Mouse (Mus musculus) C2C12 (cell line): Measurements from ENCODE around the gene Sobp. TPM values are rescaled to one million over a fixed set of nuclear protein-coding genes. Genes with fewer than 3 reads are reported as not detected.

Experiments used
- H3K27me3 ChIP-seq: one replicate; pipeline ENCODE4 v1.6.1; 2011; ENCODE audit not compliant: control insufficient read depth, insufficient read depth, insufficient read length
- H3K36me3 ChIP-seq: one replicate; pipeline ENCODE4 v1.6.1; 2011; ENCODE audit not compliant: control insufficient read depth, insufficient read depth
- H3K4me3 ChIP-seq: one replicate; pipeline ENCODE4 v1.5.1; 2011; ENCODE audit warnings: mild to moderate bottlenecking, control low read depth; ENCODE audit not compliant: poor library complexity, insufficient read depth, severe bottlenecking
- H3K79me2 ChIP-seq: one replicate; pipeline ENCODE4 v1.6.1; 2011; ENCODE audit not compliant: control insufficient read depth, insufficient read depth
- H3K79me3 ChIP-seq: one replicate; pipeline ENCODE4 v1.6.1; 2011; ENCODE audit warnings: low read depth, control low read depth
- H3ac ChIP-seq: one replicate; pipeline ENCODE3; 2011; ENCODE audit warnings: low read depth; ENCODE audit not compliant: control insufficient read depth, insufficient read length
- CEBPB ChIP-seq: IDR thresholded peaks from one replicate; pipeline ENCODE4 v1.6.1; 2011; ENCODE audit warnings: low read depth, mild to moderate bottlenecking, control low read depth, moderate library complexity
- CTCF ChIP-seq: IDR thresholded peaks from one replicate; pipeline ENCODE4 v1.5.1; 2011; ENCODE audit not compliant: control insufficient read depth, insufficient read depth, insufficient read length
- FOSL1 ChIP-seq: IDR thresholded peaks from one replicate; pipeline ENCODE4 v1.8.0; 2011; ENCODE audit warnings: mild to moderate bottlenecking, low read length; ENCODE audit not compliant: poor library complexity, insufficient read depth, severe bottlenecking
- MAX ChIP-seq: IDR thresholded peaks from one replicate; pipeline ENCODE4 v1.6.1; 2011; ENCODE audit warnings: mild to moderate bottlenecking, control low read depth
- MYOD1 ChIP-seq: IDR thresholded peaks from one replicate; pipeline ENCODE4 v1.6.1; 2011; ENCODE audit warnings: low read depth; ENCODE audit not compliant: control insufficient read depth, insufficient read length
- MYOG ChIP-seq: IDR thresholded peaks from one replicate; pipeline ENCODE4 v1.6.1; 2011; ENCODE audit not compliant: control insufficient read depth, insufficient read length; ENCODE audit errors: extremely low read depth
- USF1 ChIP-seq: IDR thresholded peaks from one replicate; pipeline ENCODE4 v1.6.1; 2011; ENCODE audit warnings: low read depth, mild to moderate bottlenecking, control low read depth, moderate library complexity
- long read RNA-seq, 2 experiments: library from polyadenylated mRNA; unstranded; transcript quantifications; one replicate each; pipeline ENCODE4 v2.0.0; 2019 to 2020
- polyA plus RNA-seq: library from polyadenylated mRNA; unstranded; fragments of >200 nt; fragmentation: generic; extraction: Trizol; gene quantifications from one replicate; pipeline ENCODE4 v1.2.1, GENCODE M21; 2012; ENCODE audit warnings: missing spikeins

Sobp gene
- polyA plus RNA-seq, result 1.2 TPM
- long read RNA-seq, experiment 1, partial matches to known transcripts, result 0 of 1 reads
- long read RNA-seq, experiment 1, other reads (novel, unspliced or antisense), result 1 of 1 reads
- long read RNA-seq, experiment 2, result 0 reads

- H3K79me2 ChIP-seq, result no peaks in the 10 kb centered on the region
Measured at GRCm38 (mm10) chr10:43174326-43175155, at the start of gene Sobp, which contains the start of gene 9030612E09Rik. TSS of gene Sobp (minus strand) at chr10:43174530. TSS of gene 9030612E09Rik (plus strand) at chr10:43174704.

GRCm38 (mm10) chr10:43223391-43223790 is 49.1 kb upstream of the Sobp start:
- Histone ChIP-seq H3K27me3 (no peaks in the 10 kb centered on the region), H3ac (no peak overlapping the region), H3K79me2 (peaks cover 57% of the 10 kb centered on the region), H3K4me3 (no peak overlapping the region), H3K79me3 (peaks cover 19% of the 10 kb centered on the region), H3K36me3 (no peaks in the 10 kb centered on the region)
- TF ChIP-seq MAX, result no peak
- TF ChIP-seq MYOG, result no peak
- TF ChIP-seq FOSL1, result no peak
- no peak for TF ChIP-seq MYOD1
- no peak for TF ChIP-seq USF1
- TF ChIP-seq CEBPB, result no peak
- no peak for TF ChIP-seq CTCF

More at GRCm38 (mm10) chr10:43174326-43175155, at the start of gene Sobp, which contains the start of gene 9030612E09Rik:
- Histone ChIP-seq H3K79me3 (no peaks in the 10 kb centered on the region), H3ac (peak within 1 kb of the TSS; percentile 71), H3K36me3 (no peaks in the 10 kb centered on the region), H3K4me3 (peak within 1 kb of the TSS; percentile 34), H3K27me3 (peaks cover 4% of the 10 kb centered on the region)
- TF ChIP-seq MAX, result no peak
- TF ChIP-seq FOSL1, result no peak
- TF ChIP-seq CTCF, result no peak
- TF ChIP-seq USF1, result no peak
- no peak for TF ChIP-seq MYOD1
- no peak for TF ChIP-seq CEBPB

GRCm38 (mm10) chr10:43221659-43222058 is 47.3 kb upstream of the Sobp start:
- H3K27me3 ChIP-seq, result no peaks in the 10 kb centered on the region
- no peaks in the 10 kb centered on the region for H3K36me3 ChIP-seq
- H3K79me3 ChIP-seq, result peaks cover 17% of the 10 kb centered on the region
- TF ChIP-seq USF1 (no peak), MYOD1 (no peak)
- H3K4me3 ChIP-seq, result peak overlapping the region; percentile 89
- H3K79me2 ChIP-seq, result peaks cover 48% of the 10 kb centered on the region
- peak overlapping the region; percentile 48 for H3ac ChIP-seq

GRCm38 (mm10) chr10:43220910-43221625 is 46.7 kb upstream of the Sobp start, which contains the start of gene Pdss2:
TSS of gene Pdss2 (plus strand) at chr10:43221486.
- H3K79me3 ChIP-seq, result peaks cover 15% of the 10 kb centered on the region
- TF ChIP-seq CTCF, result no peak
- H3K36me3 ChIP-seq, result no peaks in the 10 kb centered on the region
- H3K4me3 ChIP-seq, result peak within 1 kb of the TSS; percentile 89
- peak within 1 kb of the TSS; percentile 91 for H3ac ChIP-seq
- no peaks in the 10 kb centered on the region for H3K27me3 ChIP-seq
- H3K79me2 ChIP-seq, result peaks cover 48% of the 10 kb centered on the region

- Histone ChIP-seq H3K4me3 (peak overlapping the region; percentile 89), H3K27me3 (no peaks in the 10 kb centered on the region), H3ac (peak overlapping the region; percentile 91), H3K36me3 (no peaks in the 10 kb centered on the region), H3K79me3 (peaks cover 15% of the 10 kb centered on the region), H3K79me2 (peaks cover 43% of the 10 kb centered on the region)
- TF ChIP-seq MYOD1 (no peak), USF1 (no peak), MAX (no peak), FOSL1 (no peak), CEBPB (no peak), MYOG (no peak), CTCF (no peak)
Measured at GRCm38 (mm10) chr10:43220479-43220878, 46.1 kb upstream of the Sobp start.

GRCm38 (mm10) chr10:43217361-43217900 is 43.1 kb upstream of the Sobp start:
- H3ac ChIP-seq, result no peak overlapping the region
- no peaks in the 10 kb centered on the region for H3K36me3 ChIP-seq
- H3K4me3 ChIP-seq, result no peak overlapping the region
- peaks cover 6% of the 10 kb centered on the region for H3K79me3 ChIP-seq
- no peak for TF ChIP-seq MAX
- TF ChIP-seq USF1, result no peak
- TF ChIP-seq CEBPB, result no peak
- no peak for TF ChIP-seq MYOG
- TF ChIP-seq CTCF, result no peak
- TF ChIP-seq FOSL1, result no peak
- no peak for TF ChIP-seq MYOD1
- H3K27me3 ChIP-seq, result no peaks in the 10 kb centered on the region
- H3K79me2 ChIP-seq, result peaks cover 23% of the 10 kb centered on the region
